Mouse (Mus musculus) liver, embryonic 14.5 days (tissue): ENCODE measurements around the gene B3galt4.

Source experiments
- CTCF ChIP-seq: IDR thresholded peaks from 2 replicates; pipeline ENCODE4 v1.5.1; 2016; ENCODE audit warnings: antibody characterized with exemption, low read depth, control low read depth
- EP300 ChIP-seq: IDR thresholded peaks from 2 replicates; pipeline ENCODE4 v1.6.1; 2016; ENCODE audit warnings: antibody characterized with exemption, low read depth

- TF ChIP-seq CTCF (no peak), EP300 (no peak)
These were observed 35.0 kb downstream of the B3galt4 start for GRCm38 (mm10) chr17:33916294-33916693.
